Mouse (Mus musculus): ENCODE data around the gene Smco2. TPM values are rescaled to one million over a fixed set of nuclear protein-coding genes. Genes with fewer than 3 reads are reported as not detected.

Gene Smco2
- polyA plus RNA-seq, 1 experiment from 2014 or later = not detected

DNA sequence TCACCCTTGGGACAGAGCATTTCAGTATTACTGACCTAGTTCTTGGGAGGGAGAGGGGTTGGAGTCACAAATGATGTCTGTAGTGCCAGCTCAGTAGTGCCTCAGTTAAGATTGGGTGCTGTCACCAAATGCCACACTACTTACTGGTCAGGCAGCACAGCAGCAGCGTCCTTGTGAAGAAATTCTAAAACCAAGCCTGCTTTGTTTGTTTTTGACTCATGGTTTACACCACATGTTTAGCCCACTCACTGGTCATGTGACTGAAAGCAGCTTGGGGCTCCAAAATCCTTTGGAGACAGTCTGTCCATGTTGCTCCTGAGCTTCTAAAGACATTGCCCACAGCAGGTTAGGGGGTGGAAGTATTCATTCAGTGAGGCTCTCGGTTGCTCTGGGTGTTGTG, 33.5 kb downstream of the Smco2 start:
- WGBS (ENCODE audit: insufficient replicate concordance) = 56% methylated on average over 2 of the region's 2 CpGs
- ATAC-seq (ENCODE audit: insufficient read depth) = no peak

DNA sequence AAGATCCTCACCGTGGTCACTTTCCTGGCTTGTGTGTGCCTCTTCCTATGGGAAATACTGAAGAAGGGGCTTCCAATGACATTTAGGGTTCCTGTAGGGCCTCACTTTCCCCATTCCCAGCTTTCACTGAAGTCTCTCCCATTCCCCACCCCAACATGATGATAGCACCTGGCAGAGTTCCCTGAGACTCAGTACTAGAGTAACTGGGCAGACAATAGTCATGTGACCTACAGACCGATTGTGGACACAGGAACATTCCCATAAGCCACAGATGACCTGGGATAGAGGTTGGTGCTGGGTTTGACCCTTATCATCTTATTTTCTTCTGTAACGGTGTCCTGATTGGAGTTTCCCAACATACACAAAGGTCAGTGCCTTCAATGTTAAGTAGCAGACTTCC, 34.3 kb downstream of the Smco2 start:
- Histone ChIP-seq H3K4me1 (replicated peaks) (peaks cover 18% of the 10 kb centered on the region), H3K4me3 (replicated peaks) (no peak overlapping the region), H3K27me3 (peaks cover 3% of the 10 kb centered on the region; the same call in 1 of the 2 replicates), H3K9me3 (replicated peaks) (no peaks in the 10 kb centered on the region), H3K9ac (no peak overlapping the region), H3K36me3 (replicated peaks) (no peaks in the 10 kb centered on the region), H3K27ac (replicated peaks) (no peak overlapping the region), H3K4me2 (no peak overlapping the region)
- 60% methylated on average over 3 of the region's 3 CpGs for WGBS (ENCODE audit: insufficient replicate concordance)
- no peak for ATAC-seq (ENCODE audit: insufficient read depth)

More for the DNA sequence above, 33.5 kb downstream of the Smco2 start:
- peaks cover 11% of the 10 kb centered on the region for H3K4me1 ChIP-seq (replicated peaks)
- H3K27me3 ChIP-seq = no peaks in the 10 kb centered on the region
- no peak overlapping the region for H3K4me2 ChIP-seq
- no peaks in the 10 kb centered on the region for H3K9me3 ChIP-seq (replicated peaks)
- no peak overlapping the region for H3K9ac ChIP-seq
- H3K36me3 ChIP-seq (replicated peaks) = no peaks in the 10 kb centered on the region
- H3K27ac ChIP-seq (replicated peaks) = no peak overlapping the region
- H3K4me3 ChIP-seq (replicated peaks) = no peak overlapping the region

DNA sequence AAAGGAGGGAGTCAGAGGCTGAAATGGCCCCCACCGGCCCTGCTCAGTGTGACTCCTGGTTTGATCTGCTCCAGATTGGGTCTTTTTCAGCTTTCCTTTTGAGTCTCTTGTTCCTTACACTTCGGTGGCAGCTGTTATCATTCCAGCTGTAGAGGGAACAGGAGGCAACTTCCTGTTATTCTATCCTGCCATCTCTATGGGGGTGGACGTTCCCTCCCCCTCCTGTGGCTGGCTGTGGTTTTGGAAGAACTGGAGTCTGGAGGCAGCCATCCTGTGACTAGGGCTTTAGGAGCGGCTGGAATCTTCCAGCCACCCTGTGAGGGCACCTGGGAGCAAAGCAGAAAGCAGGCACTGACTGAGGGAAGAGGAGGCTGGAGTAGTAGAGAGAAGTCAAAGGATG, 34.9 kb downstream of the Smco2 start:
- Histone ChIP-seq H3K27ac (replicated peaks) (no peak overlapping the region), H3K27me3 (peaks cover 6% of the 10 kb centered on the region; the same call in 1 of the 2 replicates), H3K4me1 (replicated peaks) (peaks cover 20% of the 10 kb centered on the region), H3K9ac (no peak overlapping the region), H3K9me3 (replicated peaks) (no peaks in the 10 kb centered on the region), H3K4me2 (no peak overlapping the region), H3K4me3 (replicated peaks) (no peak overlapping the region), H3K36me3 (replicated peaks) (no peaks in the 10 kb centered on the region)
- WGBS (ENCODE audit: insufficient replicate concordance) = 25% methylated on average over 4 of the region's 4 CpGs
- no peak for ATAC-seq (ENCODE audit: insufficient read depth)

DNA sequence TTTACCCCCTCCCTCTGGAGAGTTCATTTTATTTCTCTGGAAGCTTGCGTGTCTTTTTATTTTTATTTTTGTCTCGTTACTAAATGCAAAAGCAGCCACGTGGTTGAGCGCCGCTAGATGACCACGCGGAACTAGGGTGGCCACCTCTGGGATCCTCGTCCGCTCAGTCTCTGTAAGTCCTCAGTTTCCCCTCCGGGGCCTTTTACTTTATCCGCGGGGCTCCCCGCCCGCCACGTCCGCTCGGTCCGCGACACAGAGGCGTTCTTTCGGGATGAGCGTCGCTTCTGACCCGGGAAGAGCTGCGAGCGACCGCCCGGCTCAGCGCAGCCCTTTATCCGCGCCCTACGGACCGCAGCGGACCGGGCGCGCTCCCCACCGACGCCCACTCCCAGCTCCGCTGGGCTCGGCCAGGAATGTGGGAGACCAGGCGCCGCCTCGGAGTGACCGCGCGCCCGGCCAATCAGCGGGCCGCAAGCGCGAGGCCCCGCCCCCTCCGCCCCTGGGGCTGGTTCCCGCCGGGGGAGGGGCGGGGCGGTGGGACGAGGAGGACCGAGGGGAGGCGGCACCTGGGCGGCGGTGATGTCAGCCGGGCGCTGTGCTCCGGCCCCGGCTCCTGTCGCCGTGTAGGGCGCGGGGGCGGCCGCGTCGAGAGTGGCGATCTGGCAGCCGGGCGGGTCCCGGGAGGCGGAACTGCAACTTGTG, 38.2 kb downstream of the Smco2 start, which contains the start of gene Ppfibp1:
Gene Ppfibp1 (plus strand): TSS at position 530 of the 702 bp plus-strand sequence.
- peak; percentile 95 for ATAC-seq (ENCODE audit: insufficient read depth)
- Histone ChIP-seq H3K27me3 (peaks cover 6% of the 10 kb centered on the region; the same call in 1 of the 2 replicates), H3K9me3 (replicated peaks) (no peaks in the 10 kb centered on the region), H3K4me1 (replicated peaks) (peaks cover 20% of the 10 kb centered on the region), H3K27ac (replicated peaks) (peak within 1 kb of the TSS; percentile 68), H3K36me3 (replicated peaks) (no peaks in the 10 kb centered on the region), H3K4me3 (replicated peaks) (peak within 1 kb of the TSS; percentile 82), H3K4me2 (peak within 1 kb of the TSS; percentile 94), H3K9ac (peak within 1 kb of the TSS; percentile 74)
- WGBS (ENCODE audit: insufficient replicate concordance) = under 1% methylated on average over 79 of the region's 80 CpGs

DNA sequence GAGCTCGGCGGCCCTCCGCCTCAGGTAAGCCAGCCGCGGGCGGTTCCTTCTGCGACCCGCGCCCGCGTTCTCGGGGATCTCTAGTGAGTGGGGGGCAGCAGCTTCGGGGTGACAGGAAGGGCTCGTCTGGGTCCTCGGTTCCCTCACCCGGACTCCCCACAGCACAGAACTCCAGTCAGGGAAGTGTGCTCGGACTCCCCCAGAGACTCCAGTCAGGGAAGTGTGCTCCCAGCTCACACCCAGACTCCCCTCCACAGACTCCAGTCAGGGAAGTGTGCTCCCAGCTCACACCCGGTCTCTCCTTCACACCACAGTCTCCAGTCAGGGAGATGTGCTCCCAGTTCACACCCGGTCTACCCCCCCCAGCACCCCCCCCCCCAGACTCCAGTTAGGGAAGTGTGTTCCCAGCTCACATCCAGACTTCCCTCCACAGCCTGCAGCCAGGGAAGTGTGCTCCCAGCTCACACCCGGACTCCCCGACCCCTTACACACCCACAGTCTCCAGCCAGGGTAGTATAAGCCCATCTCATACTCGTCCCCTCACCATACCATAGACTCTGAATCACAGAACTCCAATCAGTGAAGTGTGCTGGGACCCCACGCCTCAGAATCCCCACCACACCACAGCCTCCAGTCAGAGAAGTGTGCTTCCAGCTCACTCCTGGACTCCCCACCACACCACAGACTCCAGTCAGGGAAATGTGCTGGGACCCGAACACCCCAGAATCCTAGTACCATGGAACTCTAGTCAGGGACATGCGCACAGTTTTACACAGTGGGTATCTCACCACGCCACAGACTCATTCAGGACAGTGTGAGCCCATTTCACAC, 39.0 kb downstream of the Smco2 start:
- peak overlapping the region; percentile 82 for H3K4me3 ChIP-seq (replicated peaks)
- ATAC-seq (ENCODE audit: insufficient read depth) = peak; percentile 50
- peaks cover 20% of the 10 kb centered on the region for H3K4me1 ChIP-seq (replicated peaks)
- no peaks in the 10 kb centered on the region for H3K36me3 ChIP-seq (replicated peaks)
- 10% methylated on average over 26 of the region's 26 CpGs for WGBS (ENCODE audit: insufficient replicate concordance)
- H3K9ac ChIP-seq = peak overlapping the region; percentile 68
- H3K27ac ChIP-seq (replicated peaks) = peak overlapping the region; percentile 68
- peak overlapping the region; percentile 94 for H3K4me2 ChIP-seq
- H3K9me3 ChIP-seq (replicated peaks) = no peaks in the 10 kb centered on the region
- H3K27me3 ChIP-seq = peaks cover 6% of the 10 kb centered on the region; the same call in 1 of the 2 replicates

DNA sequence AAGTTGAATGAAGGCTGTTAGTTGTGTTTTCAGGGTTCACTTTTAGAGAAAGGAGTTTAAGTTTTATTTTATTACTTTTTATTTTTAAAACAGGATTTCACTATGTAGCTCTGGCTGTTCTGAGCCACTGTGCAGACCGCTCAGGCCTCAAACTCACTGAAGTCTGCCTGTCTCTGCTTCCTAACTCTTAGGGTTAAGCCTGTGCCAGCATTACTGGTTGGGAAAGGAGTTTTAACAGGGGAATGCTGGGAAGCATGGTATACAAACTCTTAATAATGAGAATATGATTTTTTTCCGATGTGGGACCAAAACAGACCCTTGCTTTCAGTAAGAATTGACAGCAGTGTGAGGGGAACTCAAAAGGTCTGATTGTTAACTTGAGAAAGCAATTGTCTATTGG, 40.3 kb downstream of the Smco2 start:
- H3K27ac ChIP-seq (replicated peaks) = no peak overlapping the region
- ATAC-seq (ENCODE audit: insufficient read depth) = no peak
- 63% methylated on average over 2 of the region's 2 CpGs for WGBS (ENCODE audit: insufficient replicate concordance)

DNA sequence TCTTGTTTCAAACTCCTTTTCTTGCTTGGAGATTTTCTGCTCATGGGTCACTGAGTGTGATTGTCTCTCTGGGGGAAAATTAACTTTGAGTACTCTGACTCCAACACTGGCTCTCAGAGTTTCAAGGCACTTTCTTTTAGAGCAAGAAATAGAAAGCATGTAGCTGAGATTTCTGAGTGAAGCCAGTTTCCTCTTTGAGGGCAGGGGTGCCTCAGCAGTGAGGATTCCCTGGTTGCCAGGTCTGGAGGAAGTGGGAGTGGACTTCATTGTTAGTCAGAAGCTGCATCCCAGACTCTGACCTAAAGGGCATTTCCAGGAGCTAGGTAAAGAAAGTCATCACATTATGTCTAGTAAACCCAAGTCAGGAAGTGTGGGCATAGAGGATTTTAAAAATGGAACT, 40.7 kb downstream of the Smco2 start:
- peaks cover 6% of the 10 kb centered on the region; the same call in 1 of the 2 replicates for H3K27me3 ChIP-seq
- no peaks in the 10 kb centered on the region for H3K9me3 ChIP-seq (replicated peaks)
- H3K27ac ChIP-seq (replicated peaks) = no peak overlapping the region
- 0 out of 2 replicates have a peak overlapping the region, but pooled peaks have one; percentile 18 for H3K9ac ChIP-seq
- no peaks in the 10 kb centered on the region for H3K36me3 ChIP-seq (replicated peaks)
- H3K4me3 ChIP-seq (replicated peaks) = no peak overlapping the region
- H3K4me1 ChIP-seq (replicated peaks) = peaks cover 20% of the 10 kb centered on the region
- peak overlapping the region; percentile 35; the same call in 1 of the 2 replicates for H3K4me2 ChIP-seq
- no peak for ATAC-seq (ENCODE audit: insufficient read depth)

More for the DNA sequence above, 40.3 kb downstream of the Smco2 start:
- peak overlapping the region; percentile 35 for H3K4me2 ChIP-seq
- peaks cover 6% of the 10 kb centered on the region; the same call in 1 of the 2 replicates for H3K27me3 ChIP-seq
- H3K36me3 ChIP-seq (replicated peaks) = no peaks in the 10 kb centered on the region
- H3K4me3 ChIP-seq (replicated peaks) = no peak overlapping the region
- no peaks in the 10 kb centered on the region for H3K9me3 ChIP-seq (replicated peaks)
- peaks cover 20% of the 10 kb centered on the region for H3K4me1 ChIP-seq (replicated peaks)
- 0 out of 2 replicates have a peak overlapping the region, but pooled peaks have one; percentile 18 for H3K9ac ChIP-seq

DNA sequence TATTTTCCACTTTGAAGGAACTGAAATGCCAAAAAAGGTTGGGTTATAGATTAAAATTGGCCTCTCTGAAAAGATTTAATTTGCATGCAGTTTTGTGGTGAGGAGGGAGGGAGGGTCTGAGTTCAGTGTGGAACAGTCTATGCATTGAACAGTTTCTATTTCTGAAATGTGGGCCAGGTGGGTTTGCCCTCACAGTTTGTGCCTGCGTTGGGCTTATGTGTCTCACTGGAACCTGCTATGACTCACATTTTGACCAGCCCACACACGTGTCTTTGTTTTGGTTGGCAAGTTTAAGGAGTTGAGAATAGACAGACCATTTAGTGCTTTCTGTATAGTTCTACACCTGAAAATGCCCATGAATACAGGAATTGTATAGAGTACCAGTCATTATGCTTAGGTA, 44.0 kb downstream of the Smco2 start:
- H3K27ac ChIP-seq (replicated peaks) = no peak overlapping the region
- no peaks in the 10 kb centered on the region for H3K36me3 ChIP-seq (replicated peaks)
- ATAC-seq (ENCODE audit: insufficient read depth) = no peak
- H3K27me3 ChIP-seq = peaks cover 6% of the 10 kb centered on the region; the same call in 1 of the 2 replicates
- no peak overlapping the region for H3K4me3 ChIP-seq (replicated peaks)
- H3K4me1 ChIP-seq (replicated peaks) = peaks cover 4% of the 10 kb centered on the region; the same call in 1 of the 2 replicates
- WGBS (ENCODE audit: insufficient replicate concordance) = 47% methylated on average over 2 of the region's 2 CpGs
- no peaks in the 10 kb centered on the region for H3K9me3 ChIP-seq (replicated peaks)
- no peak overlapping the region for H3K4me2 ChIP-seq
- H3K9ac ChIP-seq = no peak overlapping the region

DNA sequence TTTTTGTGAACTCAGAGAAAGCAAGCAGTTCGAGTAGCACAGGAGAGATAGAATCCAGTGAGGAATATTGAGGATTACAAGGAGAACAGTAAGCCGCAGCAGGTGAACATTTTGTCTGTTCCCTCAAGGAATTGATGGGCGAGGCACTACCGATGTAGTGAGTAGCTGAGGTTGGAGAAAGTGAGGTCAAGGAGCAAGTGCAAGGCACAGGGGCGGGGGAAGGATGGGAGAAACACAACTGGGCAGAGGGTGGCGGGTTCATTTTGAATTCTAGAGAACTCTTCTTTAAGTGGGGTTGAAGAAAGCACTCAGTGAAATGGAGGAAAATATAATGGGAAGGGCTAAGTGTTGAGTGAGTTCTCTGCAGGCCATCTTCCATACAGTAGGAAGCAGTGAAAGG, 48.8 kb downstream of the Smco2 start:
- WGBS (ENCODE audit: insufficient replicate concordance) = 62% methylated on average over 6 of the region's 6 CpGs
- ATAC-seq (ENCODE audit: insufficient read depth) = no peak

DNA sequence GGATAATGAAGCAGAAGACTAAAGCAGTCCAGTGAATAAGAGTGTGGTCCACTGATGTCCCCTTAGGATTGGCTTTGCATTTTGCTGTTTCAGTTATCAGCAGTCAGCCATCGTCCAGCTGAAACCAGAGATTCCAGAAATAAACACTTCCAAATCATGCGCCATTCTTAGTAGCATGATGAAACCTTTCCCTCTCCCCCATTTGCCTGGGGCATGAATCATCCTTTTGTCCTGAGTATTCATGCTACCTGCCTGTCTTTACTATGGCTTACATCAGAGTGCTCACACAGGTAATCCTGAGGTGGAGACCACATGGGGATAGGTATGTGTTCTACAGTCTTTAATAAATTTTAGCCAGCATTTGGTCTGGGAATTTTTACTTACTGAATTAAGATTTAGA, 49.7 kb downstream of the Smco2 start:
- H3K4me3 ChIP-seq (replicated peaks) = no peak overlapping the region
- H3K9ac ChIP-seq = no peak overlapping the region
- peaks cover 5% of the 10 kb centered on the region; the same call in 1 of the 2 replicates for H3K4me1 ChIP-seq (replicated peaks)
- 57% methylated on average over 2 of the region's 2 CpGs for WGBS (ENCODE audit: insufficient replicate concordance)
- H3K27me3 ChIP-seq = no peaks in the 10 kb centered on the region
- no peaks in the 10 kb centered on the region for H3K36me3 ChIP-seq (replicated peaks)
- ATAC-seq (ENCODE audit: insufficient read depth) = no peak
- no peaks in the 10 kb centered on the region for H3K9me3 ChIP-seq (replicated peaks)
- H3K4me2 ChIP-seq = no peak overlapping the region
- no peak overlapping the region for H3K27ac ChIP-seq (replicated peaks)

More for the DNA sequence above, 48.8 kb downstream of the Smco2 start:
- Histone ChIP-seq H3K4me1 (replicated peaks) (peaks cover 2% of the 10 kb centered on the region; the same call in 1 of the 2 replicates), H3K9me3 (replicated peaks) (no peaks in the 10 kb centered on the region), H3K36me3 (replicated peaks) (no peaks in the 10 kb centered on the region), H3K27me3 (no peaks in the 10 kb centered on the region), H3K9ac (no peak overlapping the region), H3K27ac (replicated peaks) (no peak overlapping the region), H3K4me3 (replicated peaks) (no peak overlapping the region), H3K4me2 (no peak overlapping the region)

DNA sequence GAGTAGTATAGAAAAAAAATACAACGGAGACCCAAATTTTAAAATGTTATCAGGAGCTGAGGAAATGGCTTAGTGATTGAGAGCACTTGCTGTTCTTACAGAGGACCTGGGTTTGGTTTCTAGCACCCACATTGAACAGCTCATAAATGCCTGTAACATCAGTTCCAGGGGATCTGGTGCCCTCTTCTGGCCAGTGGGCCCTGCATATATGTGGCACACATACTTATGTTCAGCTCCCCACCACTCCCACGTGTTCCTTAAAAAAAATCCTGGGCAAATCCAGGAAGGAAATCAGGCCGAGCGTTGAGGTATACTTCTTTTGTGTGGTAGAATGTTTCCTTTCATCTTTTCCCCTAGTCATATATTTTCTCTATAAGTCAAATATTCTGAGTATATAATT, 52.0 kb downstream of the Smco2 start:
- WGBS (ENCODE audit: insufficient replicate concordance) = 74% methylated on average over 4 of the region's 4 CpGs

More for the DNA sequence above, 52.0 kb downstream of the Smco2 start:
- no peak overlapping the region for H3K9ac ChIP-seq
- no peak for ATAC-seq (ENCODE audit: insufficient read depth)
- H3K27ac ChIP-seq (replicated peaks) = no peak overlapping the region
- no peaks in the 10 kb centered on the region for H3K9me3 ChIP-seq (replicated peaks)
- peaks cover 14% of the 10 kb centered on the region; the same call in 1 of the 2 replicates for H3K4me1 ChIP-seq (replicated peaks)
- no peaks in the 10 kb centered on the region for H3K36me3 ChIP-seq (replicated peaks)
- no peaks in the 10 kb centered on the region for H3K27me3 ChIP-seq
- no peak overlapping the region for H3K4me2 ChIP-seq
- no peak overlapping the region for H3K4me3 ChIP-seq (replicated peaks)

Data from liver, embryonic 15.5 days (tissue).